Mouse (Mus musculus): ENCODE results near the gene Disp1. TPM values are rescaled to one million over a fixed set of nuclear protein-coding genes. Genes with fewer than 3 reads are reported as not detected.
A peak's percentile ranks its signal among the peaks of the same experiment; 100 is the strongest.

Gene Disp1
- total and polyA plus RNA-seq, 2 experiments from 2014 or later, result 6.3 to 7.2 TPM

DNA sequence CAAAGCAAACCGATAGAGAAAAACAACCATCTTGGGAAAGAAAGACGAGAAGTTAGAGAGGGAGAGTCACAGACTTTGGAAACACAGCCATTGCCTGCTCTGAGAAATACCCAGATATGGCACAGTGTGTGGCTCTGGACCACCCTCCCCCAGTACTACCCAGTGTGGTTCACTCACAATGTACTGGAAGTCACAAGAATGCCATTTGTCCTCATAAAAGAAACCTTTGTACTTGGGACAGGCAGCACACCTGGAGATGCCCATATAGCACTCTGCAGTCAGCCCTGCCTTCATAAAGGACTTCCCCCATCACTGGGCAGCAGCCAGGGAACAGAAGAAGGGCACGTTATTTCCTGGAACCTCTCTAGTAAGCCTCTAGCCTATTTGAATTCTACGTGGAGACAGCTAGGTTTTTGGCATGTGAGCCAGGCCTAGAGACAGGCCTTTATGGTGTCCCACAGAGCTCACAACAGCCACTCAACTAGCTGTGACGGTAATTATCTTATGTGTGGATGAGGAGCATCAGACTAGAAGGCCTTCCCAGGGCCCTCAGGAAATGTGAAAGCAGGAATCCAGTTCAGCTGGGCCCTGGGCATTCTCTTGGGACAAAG lies 173.3 kb downstream of the Disp1 start:
- TF ChIP-seq CTCF (IDR thresholded peaks at IDR 0.05; ENCODE audit: low read depth), result no peak
- ATAC-seq (no peak), DNase-seq (no peak)
- peaks cover 9% of the 10 kb centered on the region for H3K4me1 ChIP-seq (ENCODE audit: insufficient read depth)
- no peaks in the 10 kb centered on the region for H3K36me3 ChIP-seq (ENCODE audit: insufficient read depth)
- no peak overlapping the region for H3K4me2 ChIP-seq (ENCODE audit: low read depth)
- 27% methylated on average over 5 of the region's 5 CpGs for WGBS
- H3K4me3 ChIP-seq (ENCODE audit: low read depth, low read length), result no peak overlapping the region
- no peak overlapping the region for H3K9ac ChIP-seq
- no peak overlapping the region for H3K27ac ChIP-seq (ENCODE audit: low read depth, low read length)
- H3K9me3 ChIP-seq (ENCODE audit: low read length), result no peaks in the 10 kb centered on the region
- peaks cover 6% of the 10 kb centered on the region for H3K27me3 ChIP-seq (ENCODE audit: insufficient read depth, low read length)

DNA sequence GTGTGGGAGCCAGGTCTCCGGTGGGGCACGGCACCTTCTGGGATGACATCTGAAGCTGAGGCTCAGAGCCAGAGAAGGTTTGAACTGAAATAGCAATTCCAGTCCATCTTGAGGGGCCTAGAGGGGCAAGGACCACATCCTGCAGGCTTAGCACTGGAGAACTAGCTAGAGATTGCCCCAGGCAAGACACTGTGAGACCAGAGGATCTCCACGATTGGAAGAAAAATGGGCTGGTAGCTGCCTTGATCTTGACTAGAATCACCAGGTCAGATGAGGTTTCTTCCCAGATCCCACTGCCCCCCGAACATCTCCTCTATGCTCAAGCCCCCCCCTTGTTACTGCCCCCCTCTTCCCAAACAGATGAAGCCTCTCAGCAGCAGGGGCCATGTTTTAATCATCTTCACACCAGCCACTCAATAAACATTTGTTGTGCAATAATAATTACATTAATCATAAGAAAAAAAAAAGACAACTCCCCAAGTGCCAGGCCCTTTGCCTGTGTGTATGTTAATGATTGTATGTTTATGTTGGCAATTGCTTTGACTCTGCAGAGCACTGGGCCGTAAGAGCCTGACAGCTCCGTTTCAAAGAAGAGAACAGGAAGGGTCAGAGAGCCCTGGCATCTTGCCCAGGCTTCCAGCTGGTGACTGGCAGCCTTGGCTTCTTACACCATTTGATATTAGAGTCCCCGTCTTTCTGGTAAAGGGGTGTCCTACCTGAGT lies 174.0 kb downstream of the Disp1 start:
- Histone ChIP-seq H3K27me3 (ENCODE audit: insufficient read depth, low read length) (peaks cover 6% of the 10 kb centered on the region), H3K9me3 (ENCODE audit: low read length) (no peaks in the 10 kb centered on the region), H3K4me1 (ENCODE audit: insufficient read depth) (peaks cover 9% of the 10 kb centered on the region), H3K36me3 (ENCODE audit: insufficient read depth) (no peaks in the 10 kb centered on the region), H3K9ac (no peak overlapping the region), H3K4me3 (ENCODE audit: low read depth, low read length) (no peak overlapping the region), H3K27ac (ENCODE audit: low read depth, low read length) (no peak overlapping the region), H3K4me2 (ENCODE audit: low read depth) (no peak overlapping the region)
- DNase-seq (peak; percentile 59), ATAC-seq (no peak)
- 32% methylated on average over 7 of the region's 7 CpGs for WGBS
- TF ChIP-seq CTCF (IDR thresholded peaks at IDR 0.05; ENCODE audit: low read depth), result no peak

DNA sequence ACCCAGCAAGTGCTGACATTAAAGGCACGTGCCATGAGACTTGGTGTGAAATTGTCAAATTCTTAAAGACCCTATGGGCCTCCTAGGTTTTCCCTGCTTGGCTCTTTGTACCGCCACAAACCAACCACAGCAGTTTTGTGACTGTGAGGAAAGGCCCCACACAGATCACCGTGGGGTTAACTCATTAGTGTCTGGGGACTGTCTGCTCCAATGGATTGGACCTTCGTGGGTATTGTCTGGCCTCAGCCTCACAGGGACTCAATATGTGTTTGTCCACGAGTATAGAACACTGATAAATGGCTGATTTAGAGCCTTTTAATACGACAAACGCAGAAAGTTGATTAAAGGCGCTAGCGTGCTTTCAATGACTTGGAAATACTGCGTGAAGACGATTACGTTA lies 175.2 kb downstream of the Disp1 start:
- DNase-seq, result no peak
- ATAC-seq, result no peak
- H3K4me2 ChIP-seq (ENCODE audit: low read depth), result no peak overlapping the region
- no peak overlapping the region for H3K4me3 ChIP-seq (ENCODE audit: low read depth, low read length)
- WGBS, result 13% methylated on average over 12 of the region's 12 CpGs
- peaks cover 6% of the 10 kb centered on the region for H3K27me3 ChIP-seq (ENCODE audit: insufficient read depth, low read length)
- no peak overlapping the region for H3K9ac ChIP-seq
- H3K9me3 ChIP-seq (ENCODE audit: low read length), result no peaks in the 10 kb centered on the region
- H3K27ac ChIP-seq (ENCODE audit: low read depth, low read length), result no peak overlapping the region
- H3K36me3 ChIP-seq (ENCODE audit: insufficient read depth), result no peaks in the 10 kb centered on the region
- peaks cover 9% of the 10 kb centered on the region for H3K4me1 ChIP-seq (ENCODE audit: insufficient read depth)
- TF ChIP-seq CTCF (IDR thresholded peaks at IDR 0.05; ENCODE audit: low read depth), result no peak

DNA sequence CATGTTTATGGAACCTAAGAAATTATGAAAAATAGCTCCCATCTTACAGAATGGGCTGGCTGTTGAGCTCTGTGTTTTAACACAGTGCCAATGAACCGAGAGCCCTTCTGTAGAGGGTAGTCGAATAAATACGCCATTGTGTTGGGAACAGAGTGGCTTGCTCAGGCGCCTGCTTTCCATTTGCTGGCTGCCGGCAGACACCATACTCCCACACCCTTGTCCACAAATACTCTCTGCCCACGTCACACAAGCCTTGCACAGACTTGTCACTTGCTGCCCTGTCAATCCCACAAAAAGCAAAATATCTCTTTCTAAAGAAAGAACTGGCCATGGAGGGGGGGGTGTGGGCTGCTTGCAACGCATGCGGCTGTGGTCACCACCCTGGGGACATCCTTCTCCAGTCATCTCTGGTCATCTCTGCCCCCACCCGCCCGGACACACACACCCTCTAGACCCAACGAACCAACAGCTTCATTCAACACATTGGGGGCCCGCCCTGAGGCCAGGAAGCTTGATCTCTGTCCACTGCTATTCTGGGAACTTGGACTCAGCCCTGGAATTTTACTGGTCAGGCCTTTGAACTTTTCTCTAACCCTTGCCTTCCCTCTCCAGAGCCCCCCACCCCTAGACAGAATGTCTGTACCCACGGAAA lies 178.0 kb downstream of the Disp1 start:
- ATAC-seq (no peak), DNase-seq (no peak)
- no peak for TF ChIP-seq CTCF (IDR thresholded peaks at IDR 0.05; ENCODE audit: low read depth)
- no peak overlapping the region for H3K4me3 ChIP-seq (ENCODE audit: low read depth, low read length)
- no peaks in the 10 kb centered on the region for H3K36me3 ChIP-seq (ENCODE audit: insufficient read depth)
- H3K4me1 ChIP-seq (ENCODE audit: insufficient read depth), result peaks cover 9% of the 10 kb centered on the region
- H3K27me3 ChIP-seq (ENCODE audit: insufficient read depth, low read length), result peaks cover 6% of the 10 kb centered on the region
- H3K9me3 ChIP-seq (ENCODE audit: low read length), result no peaks in the 10 kb centered on the region
- no peak overlapping the region for H3K27ac ChIP-seq (ENCODE audit: low read depth, low read length)
- no peak overlapping the region for H3K4me2 ChIP-seq (ENCODE audit: low read depth)
- 64% methylated on average over 13 of the region's 13 CpGs for WGBS
- no peak overlapping the region for H3K9ac ChIP-seq

DNA sequence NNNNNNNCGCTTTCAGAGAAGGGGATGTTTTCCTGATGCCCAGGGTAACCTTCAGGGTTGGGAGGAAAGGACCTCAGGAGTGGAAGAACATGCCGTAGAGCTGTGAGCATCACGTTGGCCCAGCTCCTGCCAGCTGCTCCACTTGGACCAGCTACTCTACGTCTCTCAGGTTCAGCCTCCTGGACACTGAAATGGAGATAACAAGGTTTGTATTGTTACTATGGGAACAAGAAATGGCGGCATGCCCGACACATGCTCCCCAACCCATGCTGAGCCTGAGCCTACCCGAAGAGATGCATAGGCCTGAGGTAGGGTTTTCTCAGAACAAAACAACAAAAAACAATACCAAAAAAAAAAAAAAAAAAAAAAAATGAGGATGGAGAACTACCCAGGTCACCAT lies 179.6 kb downstream of the Disp1 start:
- H3K9me3 ChIP-seq (ENCODE audit: low read length), result no peaks in the 10 kb centered on the region
- H3K4me1 ChIP-seq (ENCODE audit: insufficient read depth), result no peaks in the 10 kb centered on the region
- no peak overlapping the region for H3K9ac ChIP-seq
- 58% methylated on average over 6 of the region's 7 CpGs for WGBS
- no peak for ATAC-seq
- H3K4me2 ChIP-seq (ENCODE audit: low read depth), result no peak overlapping the region
- no peaks in the 10 kb centered on the region for H3K36me3 ChIP-seq (ENCODE audit: insufficient read depth)
- no peak overlapping the region for H3K4me3 ChIP-seq (ENCODE audit: low read depth, low read length)
- no peak for DNase-seq
- H3K27me3 ChIP-seq (ENCODE audit: insufficient read depth, low read length), result peaks cover 6% of the 10 kb centered on the region
- H3K27ac ChIP-seq (ENCODE audit: low read depth, low read length), result no peak overlapping the region
- TF ChIP-seq CTCF (IDR thresholded peaks at IDR 0.05; ENCODE audit: low read depth), result no peak

DNA sequence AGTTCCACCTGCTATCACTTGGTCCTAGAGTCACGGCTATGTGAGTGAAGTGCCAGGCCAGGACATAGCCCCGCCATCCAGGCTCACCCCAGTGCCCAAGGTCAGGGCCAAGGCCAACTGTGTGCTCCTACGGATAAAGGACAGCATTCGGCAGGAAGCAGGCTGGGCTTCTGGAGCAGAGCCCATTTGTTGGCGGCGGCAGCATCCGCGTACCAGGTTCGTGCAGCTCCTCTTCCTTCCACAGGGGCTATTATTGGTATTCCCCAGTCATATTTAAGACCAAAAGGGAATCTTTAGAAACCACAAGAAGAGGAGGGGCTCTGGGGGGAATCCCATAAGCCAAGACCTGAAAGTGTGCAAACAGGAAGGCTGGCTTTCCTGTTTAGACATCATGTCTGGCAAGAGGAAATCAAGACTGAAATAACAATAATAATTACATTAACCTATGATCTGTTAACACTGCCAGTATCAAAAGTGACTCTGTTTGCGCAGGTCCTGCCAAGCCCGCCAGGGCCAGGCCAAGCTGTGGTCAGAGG lies 180.4 kb downstream of the Disp1 start:
- Histone ChIP-seq H3K4me3 (ENCODE audit: low read depth, low read length) (no peak overlapping the region), H3K4me2 (ENCODE audit: low read depth) (no peak overlapping the region), H3K36me3 (ENCODE audit: insufficient read depth) (no peaks in the 10 kb centered on the region), H3K27ac (ENCODE audit: low read depth, low read length) (no peak overlapping the region), H3K9me3 (ENCODE audit: low read length) (no peaks in the 10 kb centered on the region), H3K4me1 (ENCODE audit: insufficient read depth) (no peaks in the 10 kb centered on the region), H3K9ac (no peak overlapping the region), H3K27me3 (ENCODE audit: insufficient read depth, low read length) (peaks cover 6% of the 10 kb centered on the region)
- 75% methylated on average over 11 of the region's 11 CpGs for WGBS
- no peak for TF ChIP-seq CTCF (IDR thresholded peaks at IDR 0.05; ENCODE audit: low read depth)
- ATAC-seq (no peak), DNase-seq (no peak)
